Mouse (Mus musculus) Patski (cell line): Measurements from ENCODE around the gene Arrb1. TPM values are rescaled to one million over a fixed set of nuclear protein-coding genes. Genes with fewer than 3 reads are reported as not detected.
A peak's percentile ranks its signal among the peaks of the same experiment; 100 is the strongest.

Experiments
- ATAC-seq: fragments of 100-300 bp; one replicate; pipeline ENCODE4 v1.8.0; 2021
- CTCF ChIA-PET: fragments of 350-600 bp; sonication (Branson Sonifier 250); formaldehyde crosslinking; loops from one replicate; lab custom pipeline; 2022; ENCODE audit warnings: inconsistent platforms; lab: Charles Lee
- POLR2A ChIA-PET: fragments of 350-600 bp; sonication (Branson Sonifier 250); formaldehyde crosslinking; loops from one replicate; lab custom pipeline; 2022; ENCODE audit warnings: antibody characterized with exemption, inconsistent platforms; lab: Charles Lee
- DNase-seq: peaks from one replicate; pipeline ENCODE4 v3.0.0-alpha.2; 2011; ENCODE audit warnings: low read depth, low spot score
- H3K27me3 ChIP-seq: fragments of 371-371 bp; one replicate; pipeline ENCODE4 v1.5.1; 2021
- CTCF ChIP-seq: fragments of 100-300 bp; IDR thresholded peaks from one replicate; pipeline ENCODE4 v1.5.1; 2021
- in situ Hi-C: fragments of 300-500 bp; cut with MboI; formaldehyde crosslinking; loops from 3 replicates; pipeline ENCODE4 v1.11.1; 2018; ENCODE audit warnings: low pct_unique_long_range_greater_than_20kb, mixed read lengths
- polyA plus RNA-seq: library from polyadenylated mRNA; unstranded; gene quantifications from one replicate; pipeline ENCODE4 v1.2.3, GENCODE M21; 2021

Gene Arrb1
- polyA plus RNA-seq, 1 experiment from 2014 or later = 11.7 TPM

GRCm38 (mm10) chr7:99578246-99578645, 43.0 kb downstream of the Arrb1 start:
- no peaks in the 10 kb centered on the region for H3K27me3 ChIP-seq
- CTCF ChIA-PET = no interaction called here
- ATAC-seq = no peak
- no peak for DNase-seq
- POLR2A ChIA-PET = no interaction called here
- in situ Hi-C loops = no loop called here
- TF ChIP-seq CTCF = no peak

DNA sequence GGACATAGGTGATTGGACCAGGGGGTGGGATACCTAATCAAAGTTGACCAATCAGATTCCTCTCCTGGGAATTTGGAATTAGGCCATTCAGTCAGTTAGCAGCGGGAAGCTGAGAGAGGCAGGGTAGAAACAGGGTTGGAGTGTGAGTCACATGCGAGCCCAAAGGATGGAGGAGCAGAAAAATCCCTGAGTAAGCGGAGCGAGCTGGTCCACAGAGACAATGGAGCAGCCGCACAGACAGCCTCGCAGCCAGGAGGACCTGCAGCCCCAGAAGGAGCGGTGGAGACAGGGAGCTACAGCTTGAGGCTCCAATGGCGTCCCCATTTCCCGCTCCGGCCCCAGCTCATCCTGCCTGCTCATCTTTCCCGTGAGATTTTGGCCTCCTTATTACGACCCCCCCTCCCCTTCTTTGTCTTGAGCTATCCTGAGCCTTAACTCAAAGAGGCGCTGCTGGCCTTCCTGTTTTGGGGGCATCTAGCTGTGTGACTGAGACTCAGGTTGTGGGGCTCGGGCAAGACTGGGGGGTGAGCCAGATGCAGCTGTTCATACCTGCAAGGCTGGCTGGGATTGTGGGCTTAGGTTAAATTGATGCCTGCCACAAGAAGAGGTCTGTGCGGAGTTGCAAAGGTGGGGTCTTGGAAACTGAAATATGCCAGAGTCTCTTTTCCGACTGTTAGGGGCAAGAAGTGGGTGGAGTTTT, 44.4 kb downstream of the Arrb1 start:
- no peak for TF ChIP-seq CTCF
- in situ Hi-C loops = no loop called here
- no peak for ATAC-seq
- DNase-seq = no peak
- H3K27me3 ChIP-seq = no peaks in the 10 kb centered on the region
- ChIA-PET CTCF (interaction anchor here (1.2 kb wide), 1 partner anchor 12 kb away, joined by 3 read pairs; no protein-coding TSS in a partner anchor), POLR2A (no interaction called here)

DNA sequence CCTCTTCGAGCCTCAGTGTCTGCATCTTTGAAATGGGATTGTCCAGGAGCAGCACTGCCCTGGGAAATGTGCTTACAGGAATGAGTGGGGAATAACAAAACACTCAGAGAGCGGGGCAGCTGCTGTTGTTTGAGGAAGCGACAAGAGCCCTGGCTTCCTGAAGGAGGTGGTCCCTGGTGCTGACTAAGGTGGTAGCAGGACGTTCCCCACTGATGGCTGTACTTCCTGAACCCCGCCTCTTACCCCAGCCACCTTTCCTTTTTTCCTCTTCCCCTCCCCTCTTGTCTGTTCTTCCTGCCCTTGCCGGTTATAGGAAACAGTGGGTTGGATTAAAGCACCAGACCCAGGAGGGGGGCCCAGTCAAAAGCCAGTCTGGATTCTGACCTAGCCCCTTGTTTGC, 45.0 kb downstream of the Arrb1 start:
- POLR2A ChIA-PET = no interaction called here
- ATAC-seq (no peak), DNase-seq (no peak)
- TF ChIP-seq CTCF = no peak
- in situ Hi-C loops = no loop called here
- CTCF ChIA-PET = interaction anchor here (1.2 kb wide), 1 partner anchor 13 kb away, joined by 3 read pairs; no protein-coding TSS in a partner anchor
- H3K27me3 ChIP-seq = no peaks in the 10 kb centered on the region

DNA sequence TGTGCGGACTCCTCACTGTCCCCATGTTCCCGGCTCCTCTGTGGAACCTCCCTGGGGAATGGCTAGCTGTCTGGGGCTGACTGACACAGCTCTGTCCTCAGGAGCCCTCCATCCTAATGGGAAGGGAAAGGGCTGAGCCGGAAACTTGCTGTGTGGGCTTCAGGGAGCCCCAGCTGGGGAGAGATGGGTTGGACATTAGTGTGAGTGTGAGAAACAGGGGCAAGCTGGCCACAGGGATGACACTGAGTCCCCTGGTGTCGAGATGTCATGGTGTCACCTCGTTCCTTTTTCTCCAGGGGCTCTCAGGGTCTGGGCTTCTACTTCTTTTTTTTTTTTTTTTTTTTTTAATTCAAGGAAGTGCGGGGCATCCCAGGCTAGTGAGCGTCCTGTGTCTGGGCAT, 47.0 kb downstream of the Arrb1 start:
- TF ChIP-seq CTCF = no peak
- ATAC-seq = no peak
- POLR2A ChIA-PET = no interaction called here
- in situ Hi-C loops = no loop called here
- no peaks in the 10 kb centered on the region for H3K27me3 ChIP-seq
- CTCF ChIA-PET = no interaction called here
- no peak for DNase-seq

- H3K27me3 ChIP-seq = no peaks in the 10 kb centered on the region
- DNase-seq = no peak
- ATAC-seq = no peak
- ChIA-PET CTCF (no interaction called here), POLR2A (no interaction called here)
- in situ Hi-C loops = no loop called here
- TF ChIP-seq CTCF = no peak
Observed at GRCm38 (mm10) chr7:99582867-99583266, 47.6 kb downstream of the Arrb1 start.

DNA sequence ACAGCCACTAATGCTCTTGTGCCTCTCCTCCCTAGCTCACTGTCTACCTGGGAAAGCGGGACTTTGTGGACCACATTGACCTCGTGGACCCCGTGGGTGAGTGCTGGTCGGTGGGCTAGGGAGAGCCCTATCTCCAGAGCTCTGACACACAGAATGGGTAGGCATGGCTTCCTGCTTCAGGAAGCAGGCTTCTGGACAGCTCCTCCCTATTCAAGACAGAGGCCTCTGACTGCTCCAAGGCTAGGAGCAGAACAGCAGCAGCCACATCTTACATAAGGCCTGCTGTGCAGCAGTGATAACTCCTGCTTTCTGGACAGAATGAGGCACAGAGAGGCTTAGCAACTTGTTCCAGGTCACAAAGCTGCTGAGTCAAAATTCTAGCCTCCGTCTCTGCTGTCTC, 48.4 kb downstream of the Arrb1 start:
- no peak for ATAC-seq
- no peak for DNase-seq
- CTCF ChIA-PET = no interaction called here
- H3K27me3 ChIP-seq = no peaks in the 10 kb centered on the region
- TF ChIP-seq CTCF = no peak
- in situ Hi-C loops = no loop called here
- POLR2A ChIA-PET = no interaction called here

- POLR2A ChIA-PET = no interaction called here
- in situ Hi-C loops = no loop called here
- H3K27me3 ChIP-seq = no peaks in the 10 kb centered on the region
- TF ChIP-seq CTCF = no peak
- no peak for ATAC-seq
- DNase-seq = no peak
- CTCF ChIA-PET = no interaction called here
Observed at GRCm38 (mm10) chr7:99585976-99586375, 50.7 kb downstream of the Arrb1 start.

DNA sequence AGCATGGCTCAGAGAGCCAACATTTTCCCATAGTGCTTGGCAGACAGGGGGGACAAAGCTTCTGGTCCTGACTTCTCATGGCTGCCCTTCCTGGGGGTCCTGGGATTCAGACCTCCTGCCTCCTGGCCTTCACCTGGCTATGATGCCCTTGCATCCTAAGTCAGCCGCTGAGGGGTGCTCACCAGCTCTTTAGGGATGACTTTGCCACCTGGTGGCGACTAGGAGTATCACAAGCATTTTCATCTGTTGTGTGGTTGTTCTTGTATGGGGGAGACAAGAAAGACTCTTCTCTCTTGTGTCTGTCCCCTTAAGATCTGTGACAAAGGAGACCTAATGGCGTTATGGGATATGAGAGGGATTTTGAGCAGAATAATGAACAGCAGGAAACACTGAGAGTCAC, 54.8 kb downstream of the Arrb1 start:
- in situ Hi-C loops = loop anchor here (5.0 kb wide), 1 partner anchor 88 kb away; no protein-coding TSS in a partner anchor
- CTCF ChIA-PET = interaction anchor here (1.1 to 6.1 kb wide), 6 partner anchors 19 to 91 kb away, joined by 3 to 30 read pairs (median 6); no protein-coding TSS in a partner anchor
- no peak for DNase-seq
- POLR2A ChIA-PET = interaction anchor here (0.5 to 1.0 kb wide), 3 partner anchors 34 to 1930 kb away, joined by 3 to 10 read pairs (median 6); no protein-coding TSS in a partner anchor
- H3K27me3 ChIP-seq = no peaks in the 10 kb centered on the region
- ATAC-seq = no peak
- TF ChIP-seq CTCF = no peak

DNA sequence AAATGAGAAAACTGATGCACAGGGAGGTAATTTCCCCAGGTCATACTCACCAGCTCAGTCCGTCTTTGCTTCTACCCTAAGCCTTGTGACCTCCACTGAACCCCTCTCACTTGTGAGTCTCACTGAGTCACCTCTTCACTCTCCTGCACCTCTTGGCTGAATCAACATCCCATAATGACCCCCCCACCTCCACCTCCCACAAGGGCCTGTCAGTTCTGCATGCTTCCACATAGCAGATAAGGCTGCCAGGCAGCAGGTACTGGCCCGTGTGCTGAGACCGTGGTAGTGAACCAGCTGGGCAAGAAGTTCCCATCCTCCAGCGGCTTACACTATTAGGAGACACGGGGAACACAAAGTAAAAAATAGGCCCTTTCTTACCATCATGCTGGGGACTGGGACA, 55.4 kb downstream of the Arrb1 start:
- ChIA-PET CTCF (interaction anchor here (1.1 to 6.1 kb wide), 6 partner anchors 19 to 91 kb away, joined by 3 to 30 read pairs (median 6); no protein-coding TSS in a partner anchor), POLR2A (interaction anchor here (0.6 kb wide), 1 partner anchor 66 kb away, joined by 3 read pairs; no protein-coding TSS in a partner anchor)
- in situ Hi-C loops = loop anchor here (5.0 kb wide), 1 partner anchor 88 kb away; no protein-coding TSS in a partner anchor
- H3K27me3 ChIP-seq = no peaks in the 10 kb centered on the region
- no peak for ATAC-seq
- peak; percentile 38 for DNase-seq
- TF ChIP-seq CTCF = no peak

GRCm38 (mm10) chr7:99592669-99593068, 57.4 kb downstream of the Arrb1 start:
- in situ Hi-C loops = loop anchor here (5.0 kb wide), 1 partner anchor 90 kb away; no protein-coding TSS in a partner anchor
- ATAC-seq (no peak), DNase-seq (no peak)
- POLR2A ChIA-PET = no interaction called here
- no peaks in the 10 kb centered on the region for H3K27me3 ChIP-seq
- CTCF ChIA-PET = interaction anchor here (2.4 to 6.1 kb wide), 2 partner anchors 36 to 93 kb away, joined by 8 to 30 read pairs; no protein-coding TSS in a partner anchor
- TF ChIP-seq CTCF = no peak
